Mouse (Mus musculus) kidney, postnatal 4 days (tissue): ENCODE data around the gene Gm5089.

Source experiments
- DNase-seq, 2 experiments: peaks; one replicate each; pipeline ENCODE4 v3.0.0; 2021; ENCODE audit warnings: mixed read lengths in 2 of 2

Gm5089 gene

GRCm38 (mm10) chr14:122386281-122387130 is 64.4 kb downstream of the Gm5089 start:
- no peak for DNase-seq

GRCm38 (mm10) chr14:122385758-122386157 is 65.2 kb downstream of the Gm5089 start:
- DNase-seq = no peak

- DNase-seq = no peak
Measured at GRCm38 (mm10) chr14:122385238-122385534, 65.7 kb downstream of the Gm5089 start.
